Mouse (Mus musculus): Measurements from ENCODE around the gene Gm38100. TPM values are rescaled to one million over a fixed set of nuclear protein-coding genes. Genes with fewer than 3 reads are reported as not detected.

Gene Gm38100
- not detected in 2 replicates for total RNA-seq (2023)

DNA sequence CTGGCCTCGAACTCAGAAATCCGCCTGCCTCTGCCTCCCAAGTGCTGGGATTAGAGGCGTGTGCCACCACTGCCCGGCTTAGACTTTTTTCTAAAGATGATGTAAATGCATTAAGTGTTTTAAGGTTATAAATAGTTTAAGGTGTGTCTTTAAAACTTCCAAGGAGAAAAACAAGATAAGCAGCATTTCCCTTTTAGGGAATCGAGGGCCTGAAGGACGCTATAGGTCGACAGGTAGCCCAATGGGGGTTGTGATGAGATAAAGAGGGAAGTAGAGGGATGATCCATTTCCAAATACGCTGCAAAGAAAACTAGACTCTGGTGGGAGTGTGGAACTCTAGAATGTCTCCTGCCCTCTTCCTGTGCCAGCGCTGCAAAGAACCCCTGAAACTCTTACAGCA is at the start of gene Gm38100:
TSS of gene Gm38100 (plus strand) at position 301 of the 400 bp plus-strand sequence.

DNA sequence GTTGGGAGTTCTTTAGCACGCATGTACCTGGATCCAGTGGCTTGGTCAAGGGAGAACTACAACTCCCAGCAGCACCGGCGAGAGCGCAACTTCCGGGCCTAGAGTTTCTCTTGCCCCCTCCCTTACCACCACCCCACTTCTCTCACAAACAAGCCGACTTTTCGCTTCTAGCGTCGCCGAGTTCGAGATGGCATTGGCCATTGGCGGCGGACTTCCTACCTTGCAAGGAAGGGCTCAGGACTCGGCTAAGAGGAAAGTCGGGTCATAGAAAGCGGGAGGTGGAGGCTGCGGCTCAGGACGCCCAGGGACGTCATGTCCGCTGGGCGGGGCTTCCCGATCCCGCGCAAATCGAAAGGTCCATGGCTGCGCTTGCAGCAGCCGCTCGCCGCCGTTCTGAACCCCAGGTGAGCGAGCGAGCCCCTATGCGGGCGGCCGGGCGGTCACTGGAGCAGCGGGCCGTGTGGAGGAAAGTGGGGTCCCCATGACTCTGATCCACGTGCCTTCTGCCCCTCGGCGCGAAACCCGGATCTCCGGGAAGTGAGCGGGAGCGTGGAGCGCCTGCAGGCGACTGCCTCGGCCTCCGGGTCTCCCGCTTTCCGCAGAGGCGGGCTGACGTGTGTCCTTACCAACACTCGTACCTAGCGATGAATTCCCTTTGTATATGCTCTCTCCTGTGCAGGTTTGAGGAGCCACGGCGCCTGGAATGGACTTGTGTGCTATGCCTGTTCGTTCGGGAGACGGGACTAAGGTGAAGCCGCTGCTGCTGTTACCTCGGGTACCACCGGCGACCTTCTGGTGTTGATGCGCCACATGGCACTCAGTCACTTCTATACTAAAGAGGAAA is 39.5 kb upstream of the Gm38100 start, which contains the start of gene Exo1:
TSS of gene Exo1 (plus strand) at position 129 of the 844 bp plus-strand sequence.

Other genes starting within 250 kb of the Gm38100 start
- gene Opn3, start 227.6 kb upstream of the Gm38100 start, total RNA-seq (2023) = 0.76 and 0.79 TPM in 2 replicates
- gene Chml, start 227.4 kb upstream of the Gm38100 start, total RNA-seq (2023) = 3.7 and 10.7 TPM in 2 replicates
- gene Wdr64, start 221.7 kb upstream of the Gm38100 start, total RNA-seq (2023) = not detected in 2 replicates
- 15.0 and 15.4 TPM in 2 replicates for gene Exo1, start 39.7 kb upstream of the Gm38100 start, total RNA-seq (2023)
- not detected in 2 replicates for gene Rbm8a2, start 58.8 kb downstream of the Gm38100 start, total RNA-seq (2023)